Mouse (Mus musculus): Measurements from ENCODE around the gene Ube2u. TPM values are rescaled to one million over a fixed set of nuclear protein-coding genes. Genes with fewer than 3 reads are reported as not detected.

Gene Ube2u
- polyA plus RNA-seq (2012; rRNA removed) = 0.39 and 0.50 TPM in 2 replicates

GRCm38 (mm10) chr4:100478592-100479321 is at the start of gene Ube2u:
Gene Ube2u, plus strand, starts transcription at chr4:100478849.

